Comparison of ENCODE assay signal across 9 mouse cellular contexts in genomic region chr11:102992940-102993339, GRCm38 (mm10). TPM values are rescaled to one million over a fixed set of nuclear protein-coding genes. Genes with fewer than 3 reads are reported as not detected.
DNase-seq lines count a peak whose midpoint lies in the region; ATAC-seq lines count a peak whose summit lies in the region.
"Had no signal": no experiment of that assay in that cellular context is flagged by ENCODE, and none has a peak within 500 bp of the region (broad histone marks: within the 10 kb centered on the region; RNA-seq: fewer than 3 reads in every experiment).

No protein-coding gene starts in this region.

- peaks cover 41% of the 10 kb centered on the region for H3K27me3 ChIP-seq in heart, embryonic 11.5 days (ENCODE audit: control insufficient read depth, insufficient read depth, low read length)

- peaks cover 19% of the 10 kb centered on the region for H3K4me1 ChIP-seq in heart, embryonic 11.5 days (ENCODE audit: control insufficient read depth, insufficient read depth, low read length)

- WGBS in heart, embryonic 11.5 days (ENCODE audit: insufficient replicate concordance) = 8% methylated on average over 5 of the region's 5 CpGs

- H3K4me2 ChIP-seq in heart, embryonic 11.5 days = no peak overlapping the region

- no peak overlapping the region for H3K27ac ChIP-seq in heart, embryonic 11.5 days (ENCODE audit: low read depth, low read length)

- no peak overlapping the region for H3K4me3 ChIP-seq in heart, embryonic 11.5 days (ENCODE audit: low read depth, low read length)
- H3K4me3 ChIP-seq: erythroblast, embryonic 14.5 days had no signal

- 0 out of 2 replicates have a peak, but pooled peaks have one; percentile 36 for ATAC-seq in heart, embryonic 11.5 days (replicated peaks; ENCODE audit: insufficient number of reproducible peaks, low FRiP score, low TSS enrichment)

- peaks cover 21% of the 10 kb centered on the region for H3K36me3 ChIP-seq in heart, embryonic 11.5 days (ENCODE audit: control insufficient read depth, insufficient read depth, low read length)

- H3K9ac ChIP-seq in heart, embryonic 11.5 days (ENCODE audit: low read depth, low read length) = no peak overlapping the region

- no peaks in the 10 kb centered on the region for H3K9me3 ChIP-seq in heart, embryonic 11.5 days (replicated peaks; ENCODE audit: control insufficient read depth, low read length)

- DNase-seq in A20 (ENCODE audit: low read depth, low spot score) (peak; percentile 70), adipocyte (ENCODE audit: low spot score) (peak; percentile 68)
- DNase-seq in embryo, embryonic 11 days = peak; percentile 84
- peak; percentile 80 for DNase-seq in kidney, postnatal 14 days
- DNase-seq in lung, postnatal 25 days (ENCODE audit: low spot score) = peak; percentile 72
- DNase-seq in retina, adult 2 months (ENCODE audit: low read depth, low spot score) = peak; percentile 55
- DNase-seq in thymus, postnatal 36 days = peak; percentile 62 to 71

RNA-seq across cellular contexts. Expression of gene Nmt1, which starts 35.0 kb away (rescaled TPM):
- polyA plus RNA-seq in heart, embryonic 11.5 days (2014; fragmentation: Nextera tagmentation; extraction: Ambion mirVana) = 49.4 and 53.4 TPM in 2 replicates

RNA-seq across cellular contexts. Expression of gene Dcakd, which starts 35.2 kb away (rescaled TPM):
- polyA plus RNA-seq in heart, embryonic 11.5 days (2014; fragmentation: Nextera tagmentation; extraction: Ambion mirVana) = 135 and 141 TPM in 2 replicates

RNA-seq across cellular contexts. Expression of gene C1ql1, which starts 46.5 kb away (rescaled TPM):
- 0.76 and 1.0 TPM in 2 replicates for polyA plus RNA-seq in heart, embryonic 11.5 days (2014; fragmentation: Nextera tagmentation; extraction: Ambion mirVana)
- polyA plus RNA-seq: erythroblast, embryonic 14.5 days had no signal
